Mouse (Mus musculus) heart, embryonic 13.5 days (tissue): ENCODE measurements at regions not wholly inside any gene's neighbourhood (a gene's known extent, or its start where the extent isn't known, plus 50 kb on each side); places are given as distances from the start of the nearest gene placed in this dataset.

Source experiments
- ATAC-seq: fragments of 200-750 bp; cut with Nextera tagmentation; 2 replicates; pipeline ENCODE4 v1.8.0; 2017; ENCODE audit warnings: moderate TSS enrichment; ENCODE audit not compliant: insufficient number of reproducible peaks, low FRiP score, low TSS enrichment; ENCODE audit errors: extremely low read depth
- H3K27ac ChIP-seq: fragments of 300-500 bp; sonication (generic); replicated peaks from 2 replicates; pipeline ENCODE4 v1.5.1; 2015; ENCODE audit warnings: moderate library complexity, mild to moderate bottlenecking, inconsistent platforms
- H3K27me3 ChIP-seq: fragments of 300-500 bp; sonication (generic); replicated peaks from 2 replicates; pipeline ENCODE4 v1.6.1; 2015; ENCODE audit warnings: mild to moderate bottlenecking, inconsistent platforms
- H3K36me3 ChIP-seq: fragments of 300-500 bp; sonication (generic); 2 replicates; pipeline ENCODE4 v1.6.1; 2015; ENCODE audit warnings: mild to moderate bottlenecking, inconsistent platforms
- H3K4me1 ChIP-seq: fragments of 300-500 bp; sonication (generic); 2 replicates; pipeline ENCODE4 v1.6.1; 2015; ENCODE audit warnings: inconsistent platforms
- H3K4me2 ChIP-seq: fragments of 300-500 bp; sonication (generic); 2 replicates; pipeline ENCODE4 v1.6.1; 2015; ENCODE audit warnings: inconsistent platforms, mild to moderate bottlenecking, moderate library complexity
- H3K4me3 ChIP-seq: fragments of 300-500 bp; sonication (generic); 2 replicates; pipeline ENCODE4 v1.5.1; 2015; ENCODE audit warnings: moderate library complexity, mild to moderate bottlenecking, inconsistent platforms
- H3K9ac ChIP-seq: fragments of 300-500 bp; sonication (generic); 2 replicates; pipeline ENCODE4 v1.6.1; 2015; ENCODE audit warnings: inconsistent platforms, mild to moderate bottlenecking, moderate library complexity
- H3K9me3 ChIP-seq: fragments of 300-500 bp; sonication (generic); 2 replicates; pipeline ENCODE4 v1.6.1; 2016; ENCODE audit warnings: inconsistent platforms
- WGBS: fragments of 180-500 bp; shearing (Covaris S2); methylation state at CpG from one replicate; pipeline ENCODE4 v1.1.7; 2015; ENCODE audit warnings: mixed read lengths; 5-methylcytosine and 5-hydroxymethylcytosine counted together

DNA sequence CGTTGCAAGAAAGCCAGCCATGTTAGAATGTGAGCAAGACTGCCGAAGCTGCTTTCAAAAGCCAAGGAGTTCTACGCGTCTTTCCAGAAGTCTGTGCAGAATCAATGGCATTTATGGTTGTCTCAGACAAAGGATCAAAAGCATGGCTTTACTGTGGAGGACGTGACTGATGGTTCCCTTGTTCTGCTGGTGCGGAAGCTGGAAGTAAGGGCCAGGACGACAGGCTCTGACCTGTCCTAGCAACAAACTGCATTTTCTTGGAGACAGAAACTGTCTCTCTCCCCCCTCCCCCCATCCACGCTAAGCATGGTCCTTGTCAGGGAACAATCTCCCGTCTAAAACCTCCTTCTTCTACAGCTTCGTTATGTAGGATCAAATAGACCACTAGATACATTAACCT, 2780.3 kb upstream of the Gm7489 start:
- Histone ChIP-seq H3K4me2 (peak overlapping the region; percentile 39), H3K27me3 (no peaks in the 10 kb centered on the region), H3K4me3 (no peak overlapping the region), H3K36me3 (no peaks in the 10 kb centered on the region), H3K27ac (no peak overlapping the region), H3K9ac (no peak overlapping the region), H3K4me1 (no peaks in the 10 kb centered on the region; the same call in 1 of the 2 replicates), H3K9me3 (no peaks in the 10 kb centered on the region)
- WGBS: 41% methylated on average over 10 of the region's 10 CpGs
- ATAC-seq: no peak

GRCm38 (mm10) chr15:51104796-51105195, 2779.9 kb upstream of the Gm7489 start:
- Histone ChIP-seq H3K9me3 (no peaks in the 10 kb centered on the region), H3K4me1 (no peaks in the 10 kb centered on the region; the same call in 1 of the 2 replicates), H3K27ac (no peak overlapping the region), H3K9ac (no peak overlapping the region), H3K4me2 (peak overlapping the region; percentile 39), H3K36me3 (no peaks in the 10 kb centered on the region), H3K27me3 (no peaks in the 10 kb centered on the region), H3K4me3 (no peak overlapping the region)
- no peak for ATAC-seq
- 59% methylated on average over 5 of the region's 5 CpGs for WGBS

DNA sequence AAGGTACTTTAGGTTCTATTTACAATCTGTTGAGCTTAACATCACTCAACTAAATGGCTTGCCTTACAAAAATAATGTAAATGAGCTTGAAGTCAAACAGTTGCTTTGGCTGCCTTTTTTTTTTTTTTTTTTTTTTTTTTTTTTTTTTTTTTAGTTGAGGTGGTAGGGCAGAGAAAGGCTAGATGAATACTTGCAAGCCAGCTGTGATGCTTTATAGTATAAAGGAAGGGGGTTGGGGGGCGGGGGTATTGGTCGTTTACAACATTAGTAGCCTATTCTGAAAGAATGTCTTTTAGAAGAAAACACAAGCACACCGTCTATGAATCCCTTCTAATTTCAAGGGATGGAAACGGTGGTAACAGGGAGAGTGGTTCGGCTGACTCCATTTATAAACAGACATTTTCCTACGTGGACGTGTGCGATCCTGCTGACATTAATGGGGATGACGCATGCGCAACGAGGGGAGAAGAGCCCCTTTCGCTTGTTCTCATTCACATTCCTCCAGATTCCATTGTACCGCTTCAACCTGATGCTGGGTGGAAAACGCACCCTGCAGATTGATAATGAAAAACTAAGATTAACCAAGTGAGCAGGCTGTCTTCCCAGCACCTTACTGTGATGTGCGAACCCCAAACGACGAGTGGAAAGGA, 2779.2 kb upstream of the Gm7489 start:
- H3K27ac ChIP-seq: no peak overlapping the region
- H3K9ac ChIP-seq: no peak overlapping the region
- no peaks in the 10 kb centered on the region for H3K9me3 ChIP-seq
- H3K4me1 ChIP-seq: no peaks in the 10 kb centered on the region; the same call in 1 of the 2 replicates
- no peak overlapping the region for H3K4me3 ChIP-seq
- H3K27me3 ChIP-seq: no peaks in the 10 kb centered on the region
- no peak for ATAC-seq
- peak overlapping the region; percentile 7; the same call in 1 of the 2 replicates for H3K4me2 ChIP-seq
- 73% methylated on average over 17 of the region's 17 CpGs for WGBS
- H3K36me3 ChIP-seq: no peaks in the 10 kb centered on the region

DNA sequence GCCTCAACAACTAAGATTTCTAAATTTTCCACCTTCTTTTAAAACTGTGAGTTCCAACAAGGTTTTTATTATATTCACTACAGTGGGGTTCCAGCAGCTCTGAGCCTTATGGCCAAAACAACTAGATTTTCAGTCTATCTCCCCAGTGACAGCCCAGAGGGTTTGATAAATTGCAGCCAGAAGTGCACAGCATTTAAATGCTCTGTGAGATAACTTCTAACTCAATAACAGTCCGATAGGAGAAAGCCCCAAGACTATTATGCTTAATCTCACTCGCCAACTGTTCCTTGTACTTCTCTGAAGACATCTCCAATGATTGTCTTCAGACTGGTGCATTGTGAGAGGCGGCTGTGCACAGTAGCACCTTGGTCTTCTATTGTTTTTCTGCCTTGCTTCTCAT, 2774.5 kb upstream of the Gm7489 start:
- H3K4me3 ChIP-seq: no peak overlapping the region
- no peaks in the 10 kb centered on the region for H3K27me3 ChIP-seq
- no peak overlapping the region for H3K4me2 ChIP-seq
- WGBS: 49% methylated on average over 3 of the region's 3 CpGs
- no peak for ATAC-seq
- H3K27ac ChIP-seq: no peak overlapping the region
- no peaks in the 10 kb centered on the region for H3K36me3 ChIP-seq
- no peaks in the 10 kb centered on the region for H3K4me1 ChIP-seq
- H3K9ac ChIP-seq: no peak overlapping the region
- H3K9me3 ChIP-seq: no peaks in the 10 kb centered on the region

DNA sequence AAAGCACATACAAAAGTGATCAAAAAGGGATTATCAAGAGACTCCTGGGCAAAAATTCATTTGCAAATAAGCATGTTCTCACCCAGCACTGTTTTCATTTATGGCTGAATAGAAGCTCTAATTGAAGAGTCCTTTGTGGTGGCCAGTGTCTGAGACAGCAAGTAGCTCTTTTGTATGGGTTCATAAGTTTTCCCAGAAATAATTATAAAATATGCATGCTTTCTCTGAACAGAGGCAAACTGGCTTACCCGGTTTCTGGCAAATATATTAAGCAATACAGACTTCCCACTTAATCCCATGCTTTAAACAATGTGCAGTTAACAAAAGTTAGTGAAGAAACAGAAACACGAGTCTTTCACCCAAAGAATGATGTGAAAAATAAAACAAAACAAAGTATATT, 2758.8 kb upstream of the Gm7489 start:
- no peaks in the 10 kb centered on the region for H3K9me3 ChIP-seq
- no peak overlapping the region for H3K27ac ChIP-seq
- ATAC-seq: no peak
- H3K4me1 ChIP-seq: peaks cover 2% of the 10 kb centered on the region
- no peak overlapping the region for H3K4me3 ChIP-seq
- H3K36me3 ChIP-seq: no peaks in the 10 kb centered on the region
- peaks cover 71% of the 10 kb centered on the region for H3K27me3 ChIP-seq
- H3K4me2 ChIP-seq: no peak overlapping the region
- no peak overlapping the region for H3K9ac ChIP-seq
- WGBS: 70% methylated on average over 2 of the region's 2 CpGs

- no peak overlapping the region for H3K9ac ChIP-seq
- peaks cover 5% of the 10 kb centered on the region for H3K4me1 ChIP-seq
- 11% methylated on average over 4 of the region's 4 CpGs for WGBS
- H3K4me3 ChIP-seq: no peak overlapping the region
- H3K4me2 ChIP-seq: no peak overlapping the region
- no peaks in the 10 kb centered on the region for H3K36me3 ChIP-seq
- no peaks in the 10 kb centered on the region for H3K9me3 ChIP-seq
- ATAC-seq: no peak
- H3K27me3 ChIP-seq: peaks cover 82% of the 10 kb centered on the region
- H3K27ac ChIP-seq: no peak overlapping the region
These were observed 2753.7 kb upstream of the Gm7489 start for GRCm38 (mm10) chr15:51131017-51131416.

- no peak for ATAC-seq
- H3K27me3 ChIP-seq: peaks cover 81% of the 10 kb centered on the region
These were observed 2748.6 kb upstream of the Gm7489 start for GRCm38 (mm10) chr15:51136121-51136520.

DNA sequence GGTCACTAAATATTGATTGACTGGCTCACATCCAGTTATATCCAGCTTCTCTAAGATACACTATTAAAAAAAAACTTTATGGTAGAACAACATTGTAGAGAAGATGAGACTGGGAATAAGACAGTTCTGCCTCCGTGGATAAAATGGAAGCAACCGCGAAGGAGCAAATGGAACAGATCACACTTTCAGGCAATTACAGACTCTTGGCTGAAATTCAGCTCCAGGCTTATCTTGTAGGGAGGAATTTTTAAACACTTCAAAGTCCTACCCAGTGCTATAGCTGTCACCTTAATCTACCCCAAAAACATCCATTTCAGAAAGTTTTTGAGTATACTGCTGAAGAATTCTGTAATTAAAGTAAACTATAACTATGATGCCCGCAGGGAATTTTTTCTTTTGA, 2745.2 kb upstream of the Gm7489 start:
- WGBS: 34% methylated on average over 4 of the region's 4 CpGs

More at GRCm38 (mm10) chr15:51136121-51136520, 2748.6 kb upstream of the Gm7489 start:
- Histone ChIP-seq H3K36me3 (no peaks in the 10 kb centered on the region), H3K4me2 (no peak overlapping the region), H3K9ac (no peak overlapping the region), H3K9me3 (no peaks in the 10 kb centered on the region), H3K4me3 (no peak overlapping the region), H3K27ac (no peak overlapping the region), H3K4me1 (peaks cover 1% of the 10 kb centered on the region)
- 60% methylated on average over 1 of the region's 1 CpGs for WGBS

GRCm38 (mm10) chr15:51173976-51174620, 2710.6 kb upstream of the Gm7489 start:
- ATAC-seq: no peak
- no peak overlapping the region for H3K4me3 ChIP-seq
- WGBS: 92% methylated on average over 1 of the region's 1 CpGs
- H3K36me3 ChIP-seq: no peaks in the 10 kb centered on the region
- no peak overlapping the region for H3K27ac ChIP-seq
- no peaks in the 10 kb centered on the region for H3K27me3 ChIP-seq
- no peaks in the 10 kb centered on the region for H3K9me3 ChIP-seq
- H3K4me2 ChIP-seq: no peak overlapping the region
- no peaks in the 10 kb centered on the region for H3K4me1 ChIP-seq
- H3K9ac ChIP-seq: no peak overlapping the region

More for the DNA sequence above, 2745.2 kb upstream of the Gm7489 start:
- no peak overlapping the region for H3K27ac ChIP-seq
- ATAC-seq: no peak
- no peaks in the 10 kb centered on the region for H3K36me3 ChIP-seq
- no peaks in the 10 kb centered on the region for H3K4me1 ChIP-seq
- H3K4me3 ChIP-seq: no peak overlapping the region
- H3K9me3 ChIP-seq: no peaks in the 10 kb centered on the region
- no peak overlapping the region for H3K9ac ChIP-seq
- H3K27me3 ChIP-seq: peaks cover 83% of the 10 kb centered on the region
- no peak overlapping the region for H3K4me2 ChIP-seq

GRCm38 (mm10) chr15:51176466-51176865, 2708.2 kb upstream of the Gm7489 start:
- H3K9me3 ChIP-seq: no peaks in the 10 kb centered on the region
- no peak overlapping the region for H3K9ac ChIP-seq

GRCm38 (mm10) chr15:51189134-51189533, 2695.6 kb upstream of the Gm7489 start:
- Histone ChIP-seq H3K4me3 (no peak overlapping the region), H3K4me2 (no peak overlapping the region), H3K9me3 (no peaks in the 10 kb centered on the region), H3K4me1 (no peaks in the 10 kb centered on the region), H3K9ac (no peak overlapping the region), H3K27ac (no peak overlapping the region), H3K27me3 (no peaks in the 10 kb centered on the region), H3K36me3 (no peaks in the 10 kb centered on the region)
- 70% methylated on average over 3 of the region's 3 CpGs for WGBS
- no peak for ATAC-seq

More at GRCm38 (mm10) chr15:51176466-51176865, 2708.2 kb upstream of the Gm7489 start:
- 45% methylated on average over 2 of the region's 2 CpGs for WGBS
- Histone ChIP-seq H3K4me2 (no peak overlapping the region), H3K36me3 (no peaks in the 10 kb centered on the region), H3K4me1 (no peaks in the 10 kb centered on the region), H3K4me3 (no peak overlapping the region), H3K27me3 (no peaks in the 10 kb centered on the region), H3K27ac (no peak overlapping the region)
- ATAC-seq: no peak
